Mouse (Mus musculus): ENCODE results near the gene Slc50a1. TPM values are rescaled to one million over a fixed set of nuclear protein-coding genes. Genes with fewer than 3 reads are reported as not detected.

Gene Slc50a1
- polyA plus RNA-seq, 1 experiment from 2014 or later, result 70.5 TPM

- H3K4me3 ChIP-seq (ENCODE audit: low read depth, low read length), result no peak overlapping the region
- H3K27me3 ChIP-seq (replicated peaks; ENCODE audit: control insufficient read depth, insufficient read depth, low read length), result no peaks in the 10 kb centered on the region
- no peaks in the 10 kb centered on the region for H3K9me3 ChIP-seq (ENCODE audit: control insufficient read depth, low read length)
- no peaks in the 10 kb centered on the region for H3K36me3 ChIP-seq (ENCODE audit: control insufficient read depth, insufficient read depth, low read length)
- no peak overlapping the region for H3K4me2 ChIP-seq (ENCODE audit: low read depth, low read length)
- ATAC-seq (ENCODE audit: low read depth) (no peak), DNase-seq (ENCODE audit: low spot score) (no peak)
- H3K27ac ChIP-seq (replicated peaks; ENCODE audit: low read depth, low read length), result no peak overlapping the region
- peaks cover 5% of the 10 kb centered on the region; the same call in 1 of the 2 replicates for H3K4me1 ChIP-seq (ENCODE audit: control insufficient read depth, insufficient read depth, low read length)
- 65% methylated on average over 10 of the region's 10 CpGs for WGBS
- no peak overlapping the region for H3K9ac ChIP-seq (ENCODE audit: low read depth, low read length)
Measured at GRCm38 (mm10) chr3:89291874-89292273, 21.5 kb upstream of the Slc50a1 start.

DNA sequence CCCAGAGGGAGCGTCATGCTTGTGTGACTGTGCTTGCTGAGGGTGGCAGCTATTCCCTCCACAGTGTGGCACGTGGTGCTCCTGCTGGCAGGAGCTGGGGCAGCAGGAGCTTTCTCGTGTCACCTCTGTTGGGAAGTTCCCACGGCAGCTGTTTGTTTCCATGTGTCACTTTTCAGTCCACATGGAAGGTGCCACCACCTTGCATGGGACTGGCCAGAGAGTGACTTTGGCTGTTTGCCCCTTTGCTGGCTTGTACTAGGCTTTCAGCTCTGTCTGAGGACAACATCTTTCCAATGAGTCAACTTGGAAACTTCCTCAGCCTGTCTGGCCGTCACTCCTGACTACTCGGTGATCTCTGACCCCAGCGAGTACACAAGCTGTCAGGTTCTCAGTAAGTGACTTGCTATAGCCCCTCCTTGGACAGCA lies 18.1 kb upstream of the Slc50a1 start:
- no peak overlapping the region for H3K4me3 ChIP-seq (ENCODE audit: low read depth, low read length)
- H3K27ac ChIP-seq (replicated peaks; ENCODE audit: low read depth, low read length), result no peak overlapping the region
- H3K4me1 ChIP-seq (ENCODE audit: control insufficient read depth, insufficient read depth, low read length), result peaks cover 5% of the 10 kb centered on the region; the same call in 1 of the 2 replicates
- no peak for ATAC-seq (ENCODE audit: low read depth)
- H3K36me3 ChIP-seq (ENCODE audit: control insufficient read depth, insufficient read depth, low read length), result no peaks in the 10 kb centered on the region
- no peak for DNase-seq (ENCODE audit: low spot score)
- 50% methylated on average over 7 of the region's 7 CpGs for WGBS
- no peaks in the 10 kb centered on the region for H3K9me3 ChIP-seq (ENCODE audit: control insufficient read depth, low read length)
- no peak overlapping the region for H3K4me2 ChIP-seq (ENCODE audit: low read depth, low read length)
- H3K9ac ChIP-seq (ENCODE audit: low read depth, low read length), result peak overlapping the region; percentile 8; the same call in 1 of the 2 replicates
- no peaks in the 10 kb centered on the region for H3K27me3 ChIP-seq (replicated peaks; ENCODE audit: control insufficient read depth, insufficient read depth, low read length)

DNA sequence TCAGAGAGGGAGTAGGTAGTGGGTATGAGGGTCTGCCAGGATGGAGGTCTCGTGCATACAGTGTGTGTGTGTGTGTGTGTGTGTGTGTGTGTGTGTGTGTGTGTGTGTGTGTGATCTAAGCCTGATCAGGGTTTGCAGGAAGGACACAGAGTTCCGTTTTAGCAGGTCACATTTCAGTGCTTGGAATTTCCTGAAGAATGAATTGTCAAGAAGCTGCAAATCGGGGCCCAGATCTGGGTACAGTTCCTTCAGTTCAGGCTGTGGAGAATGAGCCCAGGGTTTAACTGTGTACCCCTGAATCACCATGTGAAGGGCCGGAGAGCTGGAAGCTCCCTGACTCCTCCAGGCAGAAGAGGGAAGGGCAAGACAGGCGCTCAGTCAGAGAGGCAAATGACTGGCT lies 16.9 kb upstream of the Slc50a1 start:
- Histone ChIP-seq H3K4me2 (ENCODE audit: low read depth, low read length) (no peak overlapping the region), H3K9ac (ENCODE audit: low read depth, low read length) (0 out of 2 replicates have a peak overlapping the region, but pooled peaks have one; percentile 19), H3K27me3 (replicated peaks; ENCODE audit: control insufficient read depth, insufficient read depth, low read length) (no peaks in the 10 kb centered on the region), H3K27ac (replicated peaks; ENCODE audit: low read depth, low read length) (no peak overlapping the region), H3K4me3 (ENCODE audit: low read depth, low read length) (no peak overlapping the region), H3K4me1 (ENCODE audit: control insufficient read depth, insufficient read depth, low read length) (peaks cover 5% of the 10 kb centered on the region; the same call in 1 of the 2 replicates), H3K9me3 (ENCODE audit: control insufficient read depth, low read length) (no peaks in the 10 kb centered on the region), H3K36me3 (ENCODE audit: control insufficient read depth, insufficient read depth, low read length) (no peaks in the 10 kb centered on the region)
- 35% methylated on average over 5 of the region's 5 CpGs for WGBS
- DNase-seq (ENCODE audit: low spot score) (no peak), ATAC-seq (ENCODE audit: low read depth) (0 out of 2 replicates have a peak, but pooled peaks have one; percentile 26)

GRCm38 (mm10) chr3:89285526-89285925 lies 15.2 kb upstream of the Slc50a1 start:
- DNase-seq (ENCODE audit: low spot score) (no peak), ATAC-seq (ENCODE audit: low read depth) (no peak)
- Histone ChIP-seq H3K9me3 (ENCODE audit: control insufficient read depth, low read length) (no peaks in the 10 kb centered on the region), H3K27me3 (replicated peaks; ENCODE audit: control insufficient read depth, insufficient read depth, low read length) (0 out of 2 replicates have a peak, but pooled peaks cover 7% of the 10 kb centered on the region), H3K4me3 (ENCODE audit: low read depth, low read length) (no peak overlapping the region), H3K4me2 (ENCODE audit: low read depth, low read length) (no peak overlapping the region), H3K9ac (ENCODE audit: low read depth, low read length) (no peak overlapping the region), H3K4me1 (ENCODE audit: control insufficient read depth, insufficient read depth, low read length) (peaks cover 13% of the 10 kb centered on the region; the same call in 1 of the 2 replicates), H3K27ac (replicated peaks; ENCODE audit: low read depth, low read length) (no peak overlapping the region), H3K36me3 (ENCODE audit: control insufficient read depth, insufficient read depth, low read length) (no peaks in the 10 kb centered on the region)
- WGBS, result 27% methylated on average over 2 of the region's 2 CpGs

DNA sequence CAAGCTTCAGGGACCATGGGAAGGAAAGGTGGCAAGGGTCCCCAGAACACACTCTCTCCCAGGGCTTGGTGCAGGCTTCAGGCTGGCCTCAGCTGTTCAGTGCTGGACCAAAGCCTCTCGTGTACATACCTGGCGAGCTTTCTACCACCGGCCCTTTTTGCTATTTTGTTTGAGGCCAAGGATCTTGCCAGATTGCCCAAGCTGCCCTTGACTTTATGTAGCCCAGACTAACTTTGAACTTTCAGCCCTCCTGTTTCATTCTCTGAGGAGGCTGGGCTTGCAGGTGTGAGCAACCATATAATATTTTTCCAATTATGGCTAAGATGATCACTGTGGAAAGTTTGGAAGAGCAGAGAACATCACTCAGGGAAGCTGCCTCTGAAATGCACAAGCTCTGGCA lies 13.9 kb upstream of the Slc50a1 start:
- Histone ChIP-seq H3K9ac (ENCODE audit: low read depth, low read length) (no peak overlapping the region), H3K4me2 (ENCODE audit: low read depth, low read length) (no peak overlapping the region), H3K36me3 (ENCODE audit: control insufficient read depth, insufficient read depth, low read length) (no peaks in the 10 kb centered on the region), H3K9me3 (ENCODE audit: control insufficient read depth, low read length) (no peaks in the 10 kb centered on the region), H3K4me3 (ENCODE audit: low read depth, low read length) (no peak overlapping the region), H3K27me3 (replicated peaks; ENCODE audit: control insufficient read depth, insufficient read depth, low read length) (0 out of 2 replicates have a peak, but pooled peaks cover 7% of the 10 kb centered on the region), H3K4me1 (ENCODE audit: control insufficient read depth, insufficient read depth, low read length) (peaks cover 13% of the 10 kb centered on the region; the same call in 1 of the 2 replicates), H3K27ac (replicated peaks; ENCODE audit: low read depth, low read length) (no peak overlapping the region)
- DNase-seq (ENCODE audit: low spot score) (no peak), ATAC-seq (ENCODE audit: low read depth) (no peak)
- 90% methylated on average over 3 of the region's 3 CpGs for WGBS

DNA sequence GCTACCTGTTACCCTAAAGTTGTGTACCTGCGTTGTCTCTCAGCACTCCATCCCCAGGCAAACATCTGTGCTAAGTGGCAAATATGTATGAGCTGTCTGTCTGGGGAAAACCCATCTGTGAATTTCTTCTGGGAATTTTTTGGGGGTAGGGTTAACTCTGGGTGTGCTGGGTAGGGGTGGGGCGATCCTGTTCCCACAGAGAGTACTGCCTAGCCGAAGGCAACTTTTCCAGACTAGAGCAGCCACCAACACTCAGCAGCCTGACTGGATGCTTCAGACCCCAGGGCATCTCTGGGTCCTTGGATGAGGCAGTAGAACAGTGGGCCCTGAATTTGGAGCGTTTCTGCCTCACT lies 11.9 kb upstream of the Slc50a1 start:
- DNase-seq (ENCODE audit: low spot score), result no peak
- Histone ChIP-seq H3K9me3 (ENCODE audit: control insufficient read depth, low read length) (no peaks in the 10 kb centered on the region), H3K27me3 (replicated peaks; ENCODE audit: control insufficient read depth, insufficient read depth, low read length) (0 out of 2 replicates have a peak, but pooled peaks cover 7% of the 10 kb centered on the region), H3K27ac (replicated peaks; ENCODE audit: low read depth, low read length) (no peak overlapping the region), H3K4me3 (ENCODE audit: low read depth, low read length) (no peak overlapping the region), H3K36me3 (ENCODE audit: control insufficient read depth, insufficient read depth, low read length) (no peaks in the 10 kb centered on the region), H3K4me2 (ENCODE audit: low read depth, low read length) (no peak overlapping the region; the same call in 1 of the 2 replicates), H3K4me1 (ENCODE audit: control insufficient read depth, insufficient read depth, low read length) (peaks cover 23% of the 10 kb centered on the region), H3K9ac (ENCODE audit: low read depth, low read length) (no peak overlapping the region)
- no peak for ATAC-seq (ENCODE audit: low read depth)
- WGBS, result 12% methylated on average over 4 of the region's 4 CpGs

GRCm38 (mm10) chr3:89281579-89282290 lies 11.4 kb upstream of the Slc50a1 start:
- Histone ChIP-seq H3K9ac (ENCODE audit: low read depth, low read length) (peak overlapping the region; percentile 65; the same call in 1 of the 2 replicates), H3K9me3 (ENCODE audit: control insufficient read depth, low read length) (no peaks in the 10 kb centered on the region)

GRCm38 (mm10) chr3:89280606-89281511 lies 10.5 kb upstream of the Slc50a1 start, which contains the start of gene Efna1:
Gene Efna1 (minus strand): TSS chr3:89281142.
- Histone ChIP-seq H3K27me3 (replicated peaks; ENCODE audit: control insufficient read depth, insufficient read depth, low read length) (0 out of 2 replicates have a peak, but pooled peaks cover 7% of the 10 kb centered on the region), H3K9ac (ENCODE audit: low read depth, low read length) (peak within 1 kb of the TSS; percentile 71), H3K4me2 (ENCODE audit: low read depth, low read length) (peak within 1 kb of the TSS; percentile 80), H3K36me3 (ENCODE audit: control insufficient read depth, insufficient read depth, low read length) (0 out of 2 replicates have a peak, but pooled peaks cover 3% of the 10 kb centered on the region), H3K4me1 (ENCODE audit: control insufficient read depth, insufficient read depth, low read length) (peaks cover 27% of the 10 kb centered on the region), H3K27ac (replicated peaks; ENCODE audit: low read depth, low read length) (peak within 1 kb of the TSS; percentile 82), H3K9me3 (ENCODE audit: control insufficient read depth, low read length) (no peaks in the 10 kb centered on the region), H3K4me3 (ENCODE audit: low read depth, low read length) (peak within 1 kb of the TSS; percentile 50)
- ATAC-seq (ENCODE audit: low read depth), result peak; percentile 28; the same call in 1 of the 2 replicates
- DNase-seq (ENCODE audit: low spot score), result peak; percentile 66
- 1% methylated on average over 45 of the region's 52 CpGs for WGBS

More at GRCm38 (mm10) chr3:89281579-89282290, 11.4 kb upstream of the Slc50a1 start:
- Histone ChIP-seq H3K4me3 (ENCODE audit: low read depth, low read length) (peak overlapping the region; percentile 50), H3K27ac (replicated peaks; ENCODE audit: low read depth, low read length) (peak overlapping the region; percentile 82), H3K4me2 (ENCODE audit: low read depth, low read length) (peak overlapping the region; percentile 80), H3K27me3 (replicated peaks; ENCODE audit: control insufficient read depth, insufficient read depth, low read length) (0 out of 2 replicates have a peak, but pooled peaks cover 7% of the 10 kb centered on the region), H3K4me1 (ENCODE audit: control insufficient read depth, insufficient read depth, low read length) (peaks cover 27% of the 10 kb centered on the region), H3K36me3 (ENCODE audit: control insufficient read depth, insufficient read depth, low read length) (no peaks in the 10 kb centered on the region)
- WGBS, result 15% methylated on average over 20 of the region's 20 CpGs
- DNase-seq (ENCODE audit: low spot score), result peak; percentile 90
- peak; percentile 17; the same call in 1 of the 2 replicates for ATAC-seq (ENCODE audit: low read depth)

Measured in embryonic facial prominence, embryonic 14.5 days (tissue).